Mouse (Mus musculus): ENCODE results near the gene Fhod1.

GRCm38 (mm10) chr8:105341399-105341798 is 6.4 kb downstream of the Fhod1 start:
- TF ChIP-seq POLR2AphosphoS5 (IDR thresholded peaks at IDR 0.05; ENCODE audit: insufficient replicate concordance, low read depth, low read length) (no peak), CTCF (IDR thresholded peaks at IDR 0.05; ENCODE audit: low read depth, low read length) (no peak), GATA1 (IDR thresholded peaks at IDR 0.05; ENCODE audit: borderline replicate concordance, low read length) (no peak)

All from G1E (cell line).